Mouse (Mus musculus) heart, embryonic 13.5 days (tissue): ENCODE measurements around the gene Hs1bp3. TPM values are rescaled to one million over a fixed set of nuclear protein-coding genes. Genes with fewer than 3 reads are reported as not detected.

ENCODE experiments used
- ATAC-seq: fragments of 200-750 bp; cut with Nextera tagmentation; 2 replicates; pipeline ENCODE4 v1.8.0; 2017; ENCODE audit warnings: moderate TSS enrichment; ENCODE audit not compliant: insufficient number of reproducible peaks, low FRiP score, low TSS enrichment; ENCODE audit errors: extremely low read depth
- H3K27ac ChIP-seq: fragments of 300-500 bp; sonication (generic); replicated peaks from 2 replicates; pipeline ENCODE4 v1.5.1; 2015; ENCODE audit warnings: moderate library complexity, mild to moderate bottlenecking, inconsistent platforms
- H3K27me3 ChIP-seq: fragments of 300-500 bp; sonication (generic); replicated peaks from 2 replicates; pipeline ENCODE4 v1.6.1; 2015; ENCODE audit warnings: mild to moderate bottlenecking, inconsistent platforms
- H3K36me3 ChIP-seq: fragments of 300-500 bp; sonication (generic); 2 replicates; pipeline ENCODE4 v1.6.1; 2015; ENCODE audit warnings: mild to moderate bottlenecking, inconsistent platforms
- H3K4me1 ChIP-seq: fragments of 300-500 bp; sonication (generic); 2 replicates; pipeline ENCODE4 v1.6.1; 2015; ENCODE audit warnings: inconsistent platforms
- H3K4me2 ChIP-seq: fragments of 300-500 bp; sonication (generic); 2 replicates; pipeline ENCODE4 v1.6.1; 2015; ENCODE audit warnings: inconsistent platforms, mild to moderate bottlenecking, moderate library complexity
- H3K4me3 ChIP-seq: fragments of 300-500 bp; sonication (generic); 2 replicates; pipeline ENCODE4 v1.5.1; 2015; ENCODE audit warnings: moderate library complexity, mild to moderate bottlenecking, inconsistent platforms
- H3K9ac ChIP-seq: fragments of 300-500 bp; sonication (generic); 2 replicates; pipeline ENCODE4 v1.6.1; 2015; ENCODE audit warnings: inconsistent platforms, mild to moderate bottlenecking, moderate library complexity
- H3K9me3 ChIP-seq: fragments of 300-500 bp; sonication (generic); 2 replicates; pipeline ENCODE4 v1.6.1; 2016; ENCODE audit warnings: inconsistent platforms
- WGBS: fragments of 180-500 bp; shearing (Covaris S2); methylation state at CpG from one replicate; pipeline ENCODE4 v1.1.7; 2015; ENCODE audit warnings: mixed read lengths; 5-methylcytosine and 5-hydroxymethylcytosine counted together
- polyA plus RNA-seq: library from polyadenylated mRNA; unstranded; fragments of >200 nt; fragmentation: Nextera tagmentation; extraction: Ambion mirVana; gene quantifications from 2 replicates; pipeline ENCODE4 v1.2.1, GENCODE M21; 2015

The Hs1bp3 gene
- polyA plus RNA-seq, 1 experiment from 2014 or later, result 14.3 TPM

DNA sequence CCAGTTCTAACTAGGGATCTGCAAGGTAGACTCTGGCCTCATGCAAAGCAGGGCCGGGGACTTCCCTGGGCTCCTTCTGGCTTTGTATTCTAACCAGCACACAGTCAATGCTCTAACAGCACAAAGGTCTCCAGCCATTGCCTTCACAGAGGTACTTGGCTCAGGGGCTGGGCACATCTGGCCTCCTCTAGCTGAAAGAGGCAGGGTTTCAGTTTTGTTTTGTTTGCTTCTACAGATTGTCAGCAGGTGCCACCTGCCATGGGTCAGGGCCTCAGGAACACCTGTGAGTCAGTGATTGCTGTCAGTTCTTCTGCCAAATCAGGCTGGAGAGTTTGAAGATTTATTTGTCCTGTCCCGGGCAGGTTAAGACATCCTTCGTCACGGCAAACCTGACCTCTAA is 39.8 kb downstream of the Hs1bp3 start:
- H3K36me3 ChIP-seq, result no peaks in the 10 kb centered on the region
- H3K4me1 ChIP-seq, result peaks cover 30% of the 10 kb centered on the region
- H3K27me3 ChIP-seq, result no peaks in the 10 kb centered on the region
- no peak overlapping the region for H3K4me3 ChIP-seq
- no peak overlapping the region for H3K9ac ChIP-seq
- WGBS, result 81% methylated on average over 4 of the region's 4 CpGs
- ATAC-seq, result no peak
- H3K4me2 ChIP-seq, result no peak overlapping the region
- H3K9me3 ChIP-seq, result no peaks in the 10 kb centered on the region
- H3K27ac ChIP-seq, result no peak overlapping the region

GRCm38 (mm10) chr12:8354187-8354586 is 41.0 kb downstream of the Hs1bp3 start:
- Histone ChIP-seq H3K4me1 (peaks cover 34% of the 10 kb centered on the region), H3K36me3 (no peaks in the 10 kb centered on the region), H3K9ac (no peak overlapping the region), H3K4me2 (no peak overlapping the region), H3K27me3 (no peaks in the 10 kb centered on the region), H3K27ac (no peak overlapping the region), H3K9me3 (no peaks in the 10 kb centered on the region), H3K4me3 (no peak overlapping the region)
- 59% methylated on average over 1 of the region's 1 CpGs for WGBS
- no peak for ATAC-seq

DNA sequence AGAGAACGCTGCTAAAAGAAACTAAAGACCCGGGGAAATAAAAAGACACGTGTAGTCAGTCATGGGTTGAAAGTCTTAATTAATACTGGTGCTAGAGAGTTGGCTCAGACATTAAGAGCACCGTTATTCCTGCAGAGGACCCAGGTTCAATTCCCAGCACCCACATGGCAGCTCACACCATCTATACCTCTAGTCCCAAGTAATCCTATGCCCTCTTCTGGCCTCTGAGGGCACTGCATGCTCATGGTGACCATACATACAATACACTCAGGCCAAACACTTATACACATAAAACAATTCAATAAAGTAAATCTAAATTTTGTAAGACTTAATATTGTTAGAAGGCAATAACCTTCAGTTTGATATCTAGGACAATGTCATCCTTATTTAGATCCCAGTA is 41.8 kb downstream of the Hs1bp3 start:
- Histone ChIP-seq H3K4me1 (peaks cover 26% of the 10 kb centered on the region), H3K9me3 (no peaks in the 10 kb centered on the region), H3K4me3 (no peak overlapping the region), H3K9ac (no peak overlapping the region), H3K4me2 (no peak overlapping the region), H3K27me3 (no peaks in the 10 kb centered on the region), H3K36me3 (no peaks in the 10 kb centered on the region), H3K27ac (no peak overlapping the region)
- 91% methylated on average over 4 of the region's 4 CpGs for WGBS
- no peak for ATAC-seq

- Histone ChIP-seq H3K4me2 (no peak overlapping the region), H3K36me3 (no peaks in the 10 kb centered on the region), H3K9ac (no peak overlapping the region), H3K4me3 (no peak overlapping the region), H3K27me3 (no peaks in the 10 kb centered on the region), H3K4me1 (peaks cover 22% of the 10 kb centered on the region), H3K27ac (peak overlapping the region; percentile 79), H3K9me3 (no peaks in the 10 kb centered on the region)
- peak; percentile 81; the same call in 1 of the 2 replicates for ATAC-seq
- 25% methylated on average over 5 of the region's 5 CpGs for WGBS
Observed at GRCm38 (mm10) chr12:8357449-8357848, 44.2 kb downstream of the Hs1bp3 start.

GRCm38 (mm10) chr12:8358344-8358966 is 45.2 kb downstream of the Hs1bp3 start:
- 76% methylated on average over 5 of the region's 5 CpGs for WGBS
- peak overlapping the region; percentile 79; the same call in 1 of the 2 replicates for H3K27ac ChIP-seq
- no peaks in the 10 kb centered on the region for H3K36me3 ChIP-seq
- no peaks in the 10 kb centered on the region for H3K9me3 ChIP-seq
- H3K4me2 ChIP-seq, result no peak overlapping the region
- peaks cover 22% of the 10 kb centered on the region for H3K4me1 ChIP-seq
- H3K4me3 ChIP-seq, result no peak overlapping the region
- H3K27me3 ChIP-seq, result no peaks in the 10 kb centered on the region
- H3K9ac ChIP-seq, result no peak overlapping the region
- ATAC-seq, result no peak

GRCm38 (mm10) chr12:8359418-8360112 is 46.3 kb downstream of the Hs1bp3 start:
- ATAC-seq, result no peak
- no peaks in the 10 kb centered on the region for H3K36me3 ChIP-seq
- H3K27me3 ChIP-seq, result no peaks in the 10 kb centered on the region
- H3K4me1 ChIP-seq, result peaks cover 22% of the 10 kb centered on the region
- no peaks in the 10 kb centered on the region for H3K9me3 ChIP-seq
- H3K4me3 ChIP-seq, result no peak overlapping the region
- no peak overlapping the region for H3K27ac ChIP-seq
- no peak overlapping the region for H3K4me2 ChIP-seq
- H3K9ac ChIP-seq, result no peak overlapping the region
- WGBS, result 91% methylated on average over 3 of the region's 3 CpGs

GRCm38 (mm10) chr12:8361866-8362265 is 48.6 kb downstream of the Hs1bp3 start:
- 68% methylated on average over 5 of the region's 5 CpGs for WGBS
- no peaks in the 10 kb centered on the region for H3K27me3 ChIP-seq
- peaks cover 25% of the 10 kb centered on the region for H3K4me1 ChIP-seq
- H3K9me3 ChIP-seq, result no peaks in the 10 kb centered on the region
- no peak overlapping the region for H3K27ac ChIP-seq
- no peak overlapping the region for H3K9ac ChIP-seq
- no peak overlapping the region for H3K4me2 ChIP-seq
- H3K4me3 ChIP-seq, result no peak overlapping the region
- no peak for ATAC-seq
- H3K36me3 ChIP-seq, result no peaks in the 10 kb centered on the region

- no peak overlapping the region for H3K27ac ChIP-seq
- peaks cover 20% of the 10 kb centered on the region for H3K4me1 ChIP-seq
- no peaks in the 10 kb centered on the region for H3K9me3 ChIP-seq
- no peak for ATAC-seq
- 60% methylated on average over 7 of the region's 7 CpGs for WGBS
- H3K4me3 ChIP-seq, result no peak overlapping the region
- no peaks in the 10 kb centered on the region for H3K36me3 ChIP-seq
- no peak overlapping the region for H3K9ac ChIP-seq
- no peak overlapping the region for H3K4me2 ChIP-seq
- no peaks in the 10 kb centered on the region for H3K27me3 ChIP-seq
Observed at GRCm38 (mm10) chr12:8362400-8362799, 49.2 kb downstream of the Hs1bp3 start.

DNA sequence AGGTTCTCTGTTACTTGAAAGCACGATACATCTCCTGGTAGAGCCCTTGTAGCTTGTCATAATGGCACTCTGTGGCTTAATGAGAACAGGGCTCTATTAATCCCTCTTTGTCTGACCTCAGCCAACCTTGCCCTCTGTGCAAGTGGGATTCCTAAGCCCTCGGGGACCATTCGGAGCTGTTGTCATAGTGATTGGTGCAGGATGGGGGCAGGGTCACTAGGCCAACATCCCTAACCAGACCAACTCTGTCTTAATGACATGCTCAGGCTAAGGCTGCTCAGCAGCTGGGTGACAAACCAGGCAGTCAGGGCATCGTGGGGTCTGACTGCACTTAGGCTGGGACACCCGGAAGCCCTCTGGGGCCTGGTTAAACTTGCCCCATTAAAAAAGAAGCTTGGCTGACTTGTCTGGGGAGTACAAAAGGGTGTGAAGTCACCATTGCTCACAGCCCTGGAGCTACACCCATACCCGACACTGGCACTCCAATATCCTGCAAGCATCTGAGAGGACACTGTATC is 51.1 kb downstream of the Hs1bp3 start:
- H3K36me3 ChIP-seq, result no peaks in the 10 kb centered on the region
- H3K4me2 ChIP-seq, result no peak overlapping the region
- H3K4me3 ChIP-seq, result no peak overlapping the region
- H3K9me3 ChIP-seq, result no peaks in the 10 kb centered on the region
- 63% methylated on average over 6 of the region's 6 CpGs for WGBS
- no peak overlapping the region for H3K9ac ChIP-seq
- no peak overlapping the region for H3K27ac ChIP-seq
- no peaks in the 10 kb centered on the region for H3K27me3 ChIP-seq
- ATAC-seq, result no peak
- H3K4me1 ChIP-seq, result 0 out of 2 replicates have a peak, but pooled peaks cover 4% of the 10 kb centered on the region

- no peak for ATAC-seq
- Histone ChIP-seq H3K36me3 (no peaks in the 10 kb centered on the region), H3K9me3 (no peaks in the 10 kb centered on the region), H3K4me1 (0 out of 2 replicates have a peak, but pooled peaks cover 4% of the 10 kb centered on the region), H3K4me2 (no peak overlapping the region), H3K9ac (no peak overlapping the region), H3K4me3 (no peak overlapping the region), H3K27me3 (no peaks in the 10 kb centered on the region), H3K27ac (no peak overlapping the region)
- 58% methylated on average over 7 of the region's 7 CpGs for WGBS
Observed at GRCm38 (mm10) chr12:8365336-8365735, 52.1 kb downstream of the Hs1bp3 start.

- Histone ChIP-seq H3K27me3 (no peaks in the 10 kb centered on the region), H3K27ac (no peak overlapping the region), H3K36me3 (no peaks in the 10 kb centered on the region), H3K4me3 (no peak overlapping the region), H3K4me1 (0 out of 2 replicates have a peak, but pooled peaks cover 4% of the 10 kb centered on the region), H3K9ac (no peak overlapping the region), H3K9me3 (no peaks in the 10 kb centered on the region), H3K4me2 (no peak overlapping the region)
- no peak for ATAC-seq
- 72% methylated on average over 5 of the region's 5 CpGs for WGBS
Observed at GRCm38 (mm10) chr12:8365905-8366576, 52.8 kb downstream of the Hs1bp3 start.
